Mouse (Mus musculus) lung, embryonic 16.5 days (tissue): Measurements from ENCODE around the gene Pip5k1b. TPM values are rescaled to one million over a fixed set of nuclear protein-coding genes. Genes with fewer than 3 reads are reported as not detected.

Experiments
- ATAC-seq: fragments of 200-750 bp; cut with Nextera tagmentation; 2 replicates; pipeline ENCODE4 v1.8.0; 2017; ENCODE audit warnings: low read depth, mild to moderate bottlenecking, moderate library complexity
- H3K27ac ChIP-seq: fragments of 300-500 bp; sonication (generic); 2 replicates; pipeline ENCODE4 v1.5.1; 2014; ENCODE audit warnings: mild to moderate bottlenecking, control low read depth, low read length
- H3K27me3 ChIP-seq: fragments of 300-500 bp; sonication (generic); 2 replicates; pipeline ENCODE4 v1.6.1; 2014; ENCODE audit warnings: low read depth, low read length, mixed read lengths; ENCODE audit not compliant: control insufficient read depth, insufficient read depth
- H3K36me3 ChIP-seq: fragments of 300-500 bp; sonication (generic); 2 replicates; pipeline ENCODE4 v1.6.1; 2014; ENCODE audit warnings: low read length; ENCODE audit not compliant: control insufficient read depth, insufficient read depth
- H3K4me1 ChIP-seq: fragments of 300-500 bp; sonication (generic); replicated peaks from 2 replicates; pipeline ENCODE4 v1.6.1; 2014; ENCODE audit warnings: low read length, mixed read lengths; ENCODE audit not compliant: control insufficient read depth, insufficient read depth
- H3K4me2 ChIP-seq: fragments of 300-500 bp; sonication (generic); 2 replicates; pipeline ENCODE4 v1.6.1; 2014; ENCODE audit warnings: low read depth, low read length, control low read depth
- H3K4me3 ChIP-seq: fragments of 300-500 bp; sonication (generic); 2 replicates; pipeline ENCODE4 v1.5.1; 2014; ENCODE audit warnings: mild to moderate bottlenecking, low read length, control low read depth
- H3K9ac ChIP-seq: fragments of 300-500 bp; sonication (generic); 2 replicates; pipeline ENCODE4 v1.6.1; 2014; ENCODE audit warnings: low read length, control low read depth
- H3K9me3 ChIP-seq: fragments of 300-500 bp; sonication (generic); 2 replicates; pipeline ENCODE4 v1.6.1; 2016; ENCODE audit warnings: low read length; ENCODE audit not compliant: control insufficient read depth
- WGBS: fragments of 180-500 bp; shearing (Covaris S2); extraction: QIAGEN DNeasy Blood & Tissue Kit; methylation state at CpG from one replicate; pipeline ENCODE4 v1.1.7; 2014; 5-methylcytosine and 5-hydroxymethylcytosine counted together
- polyA plus RNA-seq: library from polyadenylated mRNA; unstranded; fragments of >200 nt; fragmentation: Nextera tagmentation; extraction: Ambion mirVana; gene quantifications from 2 replicates; pipeline ENCODE4 v1.2.1, GENCODE M21; 2015

Gene Pip5k1b
- polyA plus RNA-seq, 1 experiment from 2014 or later = 3.8 TPM

DNA sequence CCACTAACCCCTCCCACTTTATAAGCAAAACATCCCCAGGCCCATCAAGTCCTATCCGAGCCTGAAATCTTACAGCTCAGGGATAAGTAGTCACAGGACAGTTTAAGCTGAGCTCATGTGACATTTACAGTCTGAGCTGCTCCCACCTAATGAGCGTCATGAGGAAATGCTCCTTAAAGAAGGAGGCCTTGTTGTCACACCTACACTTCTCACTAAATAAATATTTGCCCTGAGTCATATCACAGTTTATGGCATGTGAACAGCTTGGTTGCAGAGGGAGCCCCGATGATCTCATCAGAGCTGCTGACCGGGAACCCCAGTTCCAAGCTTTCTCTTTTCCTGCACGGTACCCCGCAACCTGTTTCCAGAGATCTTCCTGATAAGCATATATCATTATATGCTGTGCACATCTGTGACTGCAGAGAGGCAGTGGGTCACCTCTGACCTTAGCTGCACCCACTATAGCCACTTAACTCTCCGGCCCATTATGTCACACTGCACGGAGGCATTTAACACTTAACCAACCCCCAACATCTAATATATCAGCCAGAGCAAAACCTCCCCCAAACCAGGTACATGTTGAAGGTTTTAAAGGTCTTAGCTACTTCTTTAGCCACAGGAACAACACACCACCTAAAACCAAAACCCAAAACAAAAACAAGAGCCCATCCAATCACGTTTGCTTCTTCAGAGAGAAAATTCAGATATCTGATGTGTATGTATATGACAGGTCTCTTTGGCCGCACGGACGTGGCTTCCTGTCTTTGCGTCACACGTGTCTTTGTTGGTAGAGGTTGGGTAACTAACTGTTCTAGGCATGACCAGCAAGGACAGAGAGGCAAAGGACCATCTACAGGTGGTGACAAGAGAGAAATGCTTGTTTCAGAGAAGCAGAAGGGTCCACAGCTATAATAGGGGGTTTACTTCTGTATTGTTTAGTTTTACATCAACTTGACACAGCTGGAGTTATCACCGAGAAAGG, 40.7 kb downstream of the Pip5k1b start:
- H3K27me3 ChIP-seq = no peaks in the 10 kb centered on the region
- no peak overlapping the region for H3K4me2 ChIP-seq
- H3K9me3 ChIP-seq = no peaks in the 10 kb centered on the region
- no peaks in the 10 kb centered on the region for H3K36me3 ChIP-seq
- H3K27ac ChIP-seq = no peak overlapping the region
- 61% methylated on average over 15 of the region's 15 CpGs for WGBS
- no peak overlapping the region for H3K9ac ChIP-seq
- ATAC-seq = peak; percentile 34; the same call in 1 of the 2 replicates
- H3K4me1 ChIP-seq = peaks cover 5% of the 10 kb centered on the region; the same call in 1 of the 2 replicates
- H3K4me3 ChIP-seq = no peak overlapping the region

DNA sequence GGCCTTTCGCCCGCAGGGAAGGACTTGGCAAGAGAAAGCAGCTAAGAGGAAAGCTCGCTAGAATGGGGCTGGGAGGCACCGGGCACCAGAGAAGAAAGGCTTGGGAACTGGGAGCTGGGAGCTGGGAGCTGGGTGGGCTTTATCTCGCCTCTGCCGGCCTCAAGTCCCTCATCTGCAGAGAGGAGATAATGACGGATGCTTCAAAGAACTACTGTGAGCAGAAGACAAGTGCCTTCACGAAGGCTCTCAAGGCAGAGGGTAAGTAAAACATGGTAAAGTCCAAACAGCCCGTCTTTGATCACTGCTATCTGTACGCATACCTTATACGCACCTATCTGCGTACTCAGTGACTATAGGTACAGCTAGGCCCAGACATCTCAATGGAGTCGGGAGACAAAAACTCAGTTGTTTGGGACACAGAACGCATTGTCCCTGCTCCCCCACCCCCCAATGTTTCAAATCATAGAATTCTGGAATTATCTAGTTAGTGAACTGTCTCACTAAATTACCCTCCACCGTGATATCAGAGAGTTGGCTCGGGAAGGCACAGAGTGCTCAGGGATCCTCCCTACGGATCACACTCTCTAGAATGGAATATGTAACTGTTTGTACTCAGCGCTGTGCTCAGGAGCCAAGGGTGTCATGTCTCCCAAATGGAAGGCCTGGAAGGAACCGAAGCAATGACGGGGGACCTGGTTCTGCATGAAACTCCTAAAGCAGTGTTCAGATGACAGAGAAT, 42.4 kb downstream of the Pip5k1b start:
- no peaks in the 10 kb centered on the region for H3K9me3 ChIP-seq
- no peak overlapping the region for H3K9ac ChIP-seq
- no peaks in the 10 kb centered on the region for H3K27me3 ChIP-seq
- no peak overlapping the region for H3K4me3 ChIP-seq
- H3K4me1 ChIP-seq = peaks cover 5% of the 10 kb centered on the region; the same call in 1 of the 2 replicates
- no peak for ATAC-seq
- 58% methylated on average over 20 of the region's 20 CpGs for WGBS
- no peak overlapping the region for H3K4me2 ChIP-seq
- no peak overlapping the region for H3K27ac ChIP-seq
- no peaks in the 10 kb centered on the region for H3K36me3 ChIP-seq

GRCm38 (mm10) chr19:24511939-24512338, 43.7 kb downstream of the Pip5k1b start:
- Histone ChIP-seq H3K9me3 (no peaks in the 10 kb centered on the region), H3K4me3 (no peak overlapping the region), H3K36me3 (no peaks in the 10 kb centered on the region), H3K4me1 (peaks cover 7% of the 10 kb centered on the region; the same call in 1 of the 2 replicates), H3K9ac (no peak overlapping the region), H3K4me2 (no peak overlapping the region), H3K27ac (no peak overlapping the region), H3K27me3 (no peaks in the 10 kb centered on the region)
- ATAC-seq = no peak
- 79% methylated on average over 7 of the region's 7 CpGs for WGBS

DNA sequence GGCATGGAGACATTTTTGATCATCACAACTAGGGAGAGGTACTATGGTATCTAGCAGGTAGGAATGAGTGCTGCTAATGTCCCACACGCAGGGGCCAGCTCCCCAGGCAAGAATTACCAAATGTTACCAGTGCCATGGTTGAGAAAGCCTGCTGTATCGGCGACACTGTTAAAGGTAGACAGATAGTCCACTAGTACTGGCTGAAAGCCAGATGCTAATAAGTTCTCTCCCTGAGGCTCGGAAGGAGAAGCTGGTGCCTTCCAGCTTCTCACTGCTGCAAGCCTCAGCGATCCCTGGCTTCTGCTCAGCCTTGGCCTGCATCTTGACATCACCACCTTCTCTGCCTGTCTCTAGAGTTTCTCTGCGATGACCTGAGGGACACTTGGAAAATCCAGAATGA, 46.3 kb downstream of the Pip5k1b start:
- H3K9ac ChIP-seq = no peak overlapping the region
- no peak overlapping the region for H3K4me2 ChIP-seq
- H3K4me3 ChIP-seq = no peak overlapping the region
- 73% methylated on average over 6 of the region's 6 CpGs for WGBS
- no peaks in the 10 kb centered on the region for H3K27me3 ChIP-seq
- ATAC-seq = no peak
- H3K9me3 ChIP-seq = no peaks in the 10 kb centered on the region
- no peaks in the 10 kb centered on the region for H3K36me3 ChIP-seq
- H3K4me1 ChIP-seq = peaks cover 2% of the 10 kb centered on the region; the same call in 1 of the 2 replicates
- H3K27ac ChIP-seq = no peak overlapping the region

DNA sequence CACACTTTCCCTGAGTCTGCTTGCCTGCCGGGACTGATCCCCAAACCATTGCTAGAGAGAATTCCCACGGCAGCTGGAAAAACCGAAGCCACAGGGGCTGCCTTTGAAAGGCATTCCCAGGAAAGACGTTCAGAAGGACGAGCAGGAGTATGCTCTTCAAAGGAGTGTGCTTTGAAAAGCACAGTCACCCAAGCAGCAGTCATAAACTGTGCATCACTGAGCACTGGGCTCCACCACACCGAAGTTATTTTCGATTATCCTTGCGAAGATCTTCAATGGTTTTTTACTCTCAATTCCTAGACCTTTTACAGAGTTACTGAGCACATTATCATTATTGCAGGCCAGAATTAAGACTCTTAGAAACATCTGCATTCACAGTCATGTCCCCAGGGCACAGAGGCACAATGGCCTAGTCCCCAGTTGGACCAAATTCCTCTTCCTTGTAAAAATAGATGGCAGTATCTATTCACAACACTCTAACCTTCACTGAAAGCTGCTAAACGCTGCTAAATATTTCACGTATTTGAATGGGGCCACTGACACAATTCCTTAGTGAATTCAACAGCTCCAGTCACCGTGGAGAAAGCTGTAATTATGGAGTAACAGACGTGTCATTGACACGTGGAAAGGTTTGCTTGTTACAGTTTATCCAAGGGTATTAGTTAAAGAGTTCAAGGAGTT, 47.4 kb downstream of the Pip5k1b start:
- H3K9me3 ChIP-seq = no peaks in the 10 kb centered on the region
- H3K4me1 ChIP-seq = 0 out of 2 replicates have a peak, but pooled peaks cover 2% of the 10 kb centered on the region
- H3K27me3 ChIP-seq = no peaks in the 10 kb centered on the region
- H3K4me3 ChIP-seq = no peak overlapping the region
- 60% methylated on average over 13 of the region's 13 CpGs for WGBS
- H3K27ac ChIP-seq = no peak overlapping the region
- no peak overlapping the region for H3K4me2 ChIP-seq
- H3K36me3 ChIP-seq = no peaks in the 10 kb centered on the region
- no peak for ATAC-seq
- no peak overlapping the region for H3K9ac ChIP-seq

GRCm38 (mm10) chr19:24502736-24503421, 52.8 kb downstream of the Pip5k1b start:
- H3K27me3 ChIP-seq = no peaks in the 10 kb centered on the region
- H3K4me1 ChIP-seq = 0 out of 2 replicates have a peak, but pooled peaks cover 2% of the 10 kb centered on the region
- ATAC-seq = no peak
- no peak overlapping the region for H3K27ac ChIP-seq
- H3K9me3 ChIP-seq = no peaks in the 10 kb centered on the region
- no peaks in the 10 kb centered on the region for H3K36me3 ChIP-seq
- no peak overlapping the region for H3K4me2 ChIP-seq
- WGBS = 83% methylated on average over 10 of the region's 10 CpGs
- H3K4me3 ChIP-seq = no peak overlapping the region
- no peak overlapping the region for H3K9ac ChIP-seq

GRCm38 (mm10) chr19:24501525-24501924, 54.1 kb downstream of the Pip5k1b start:
- ATAC-seq = no peak
- H3K27ac ChIP-seq = no peak overlapping the region
- no peak overlapping the region for H3K9ac ChIP-seq

GRCm38 (mm10) chr19:24500431-24500830, 55.2 kb downstream of the Pip5k1b start:
- peak; percentile 31; the same call in 1 of the 2 replicates for ATAC-seq

More at GRCm38 (mm10) chr19:24501525-24501924, 54.1 kb downstream of the Pip5k1b start:
- no peak overlapping the region for H3K4me2 ChIP-seq
- no peak overlapping the region for H3K4me3 ChIP-seq
- no peaks in the 10 kb centered on the region for H3K27me3 ChIP-seq
- H3K9me3 ChIP-seq = no peaks in the 10 kb centered on the region
- no peaks in the 10 kb centered on the region for H3K4me1 ChIP-seq
- H3K36me3 ChIP-seq = no peaks in the 10 kb centered on the region

More at GRCm38 (mm10) chr19:24500431-24500830, 55.2 kb downstream of the Pip5k1b start:
- Histone ChIP-seq H3K36me3 (no peaks in the 10 kb centered on the region), H3K9me3 (no peaks in the 10 kb centered on the region), H3K4me1 (no peaks in the 10 kb centered on the region), H3K27me3 (no peaks in the 10 kb centered on the region), H3K27ac (no peak overlapping the region), H3K4me2 (no peak overlapping the region), H3K4me3 (no peak overlapping the region), H3K9ac (no peak overlapping the region)
- WGBS = 71% methylated on average over 5 of the region's 5 CpGs
